Mouse (Mus musculus): ENCODE results near the gene Borcs5. TPM values are rescaled to one million over a fixed set of nuclear protein-coding genes. Genes with fewer than 3 reads are reported as not detected.
"Not testable (repeated sequence)": the region's sequence is repeated elsewhere in the genome, so short reads cannot be mapped to it uniquely, and the experiment has no call there.

Gene Borcs5
- polyA plus RNA-seq, 1 experiment from 2014 or later: 18.4 TPM

- no peak overlapping the region for H3K9ac ChIP-seq (replicated peaks; ENCODE audit: low read depth)
- no peaks in the 10 kb centered on the region for H3K9me3 ChIP-seq (ENCODE audit: low read length)
- no peak overlapping the region for H3K27ac ChIP-seq (ENCODE audit: low read length)
- ATAC-seq (no peak), DNase-seq (ENCODE audit: low spot score) (no peak)
- no peaks in the 10 kb centered on the region; the same call in 1 of the 2 replicates for H3K4me1 ChIP-seq (ENCODE audit: insufficient read depth, low read depth, low read length)
- H3K27me3 ChIP-seq (replicated peaks; ENCODE audit: insufficient read depth, low read length): no peaks in the 10 kb centered on the region
- TF ChIP-seq EP300 (IDR thresholded peaks at IDR 0.05): no peak
- TF ChIP-seq CTCF (IDR thresholded peaks at IDR 0.05): no peak
- no peaks in the 10 kb centered on the region for H3K36me3 ChIP-seq (ENCODE audit: insufficient read depth, low read length)
- no peak overlapping the region for H3K4me3 ChIP-seq (ENCODE audit: low read depth, low read length)
- H3K4me2 ChIP-seq (replicated peaks; ENCODE audit: low read depth, low read length): no peak overlapping the region
- WGBS: 77% methylated on average over 4 of the region's 4 CpGs
Measured at GRCm38 (mm10) chr6:134677504-134677903, 38.2 kb downstream of the Borcs5 start.

DNA sequence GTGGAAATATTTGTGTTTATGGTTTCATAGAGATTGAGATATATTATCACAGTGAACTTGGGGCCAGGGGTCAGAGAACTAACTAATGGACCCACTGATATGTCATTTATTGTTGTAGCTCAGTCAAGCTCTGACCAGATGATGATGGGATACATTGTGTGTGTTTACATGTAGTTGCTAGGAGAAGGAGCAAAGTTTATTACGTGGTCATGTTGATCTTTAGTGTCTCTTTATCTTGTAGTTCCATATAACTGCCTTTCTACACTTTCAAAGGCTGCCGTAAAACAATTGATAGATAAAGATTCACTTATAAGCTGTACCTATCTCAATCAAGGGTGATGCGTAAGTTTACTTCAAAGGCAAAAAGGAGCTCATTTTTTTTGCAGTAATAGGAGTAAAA is 38.7 kb downstream of the Borcs5 start:
- no peak overlapping the region for H3K4me2 ChIP-seq (replicated peaks; ENCODE audit: low read depth, low read length)
- H3K27ac ChIP-seq (ENCODE audit: low read length): no peak overlapping the region
- H3K9me3 ChIP-seq (ENCODE audit: low read length): no peaks in the 10 kb centered on the region
- 69% methylated on average over 3 of the region's 3 CpGs for WGBS
- no peaks in the 10 kb centered on the region for H3K27me3 ChIP-seq (replicated peaks; ENCODE audit: insufficient read depth, low read length)
- TF ChIP-seq CTCF (IDR thresholded peaks at IDR 0.05): no peak
- TF ChIP-seq EP300 (IDR thresholded peaks at IDR 0.05): no peak
- no peaks in the 10 kb centered on the region for H3K36me3 ChIP-seq (ENCODE audit: insufficient read depth, low read length)
- H3K9ac ChIP-seq (replicated peaks; ENCODE audit: low read depth): no peak overlapping the region
- DNase-seq (ENCODE audit: low spot score) (no peak), ATAC-seq (no peak)
- no peak overlapping the region for H3K4me3 ChIP-seq (ENCODE audit: low read depth, low read length)
- no peaks in the 10 kb centered on the region; the same call in 1 of the 2 replicates for H3K4me1 ChIP-seq (ENCODE audit: insufficient read depth, low read depth, low read length)

DNA sequence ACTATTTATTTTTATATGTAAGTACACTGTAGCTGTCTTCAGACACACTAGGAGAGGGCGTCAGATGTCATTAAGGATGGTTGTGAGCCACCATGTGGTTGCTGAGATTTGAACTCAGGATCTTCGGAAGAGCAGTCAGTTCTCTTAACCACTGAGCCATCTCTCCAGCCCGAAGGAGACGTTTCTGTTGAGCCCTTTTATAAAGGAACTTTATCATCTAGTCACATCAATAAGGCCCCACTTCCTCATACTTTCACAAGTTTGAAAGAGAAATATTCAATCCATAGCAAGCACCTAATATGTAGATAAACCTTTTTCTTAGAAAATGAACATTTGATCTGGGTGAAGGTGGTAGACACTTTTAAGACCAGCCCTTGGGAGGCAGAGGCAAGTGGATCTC is 40.0 kb downstream of the Borcs5 start:
- not testable (repeated sequence) for H3K9me3 ChIP-seq (ENCODE audit: low read length); ATAC-seq; H3K9ac ChIP-seq (replicated peaks; ENCODE audit: low read depth); H3K27me3 ChIP-seq (replicated peaks; ENCODE audit: insufficient read depth, low read length); H3K36me3 ChIP-seq (ENCODE audit: insufficient read depth, low read length); DNase-seq (ENCODE audit: low spot score); H3K27ac ChIP-seq (ENCODE audit: low read length); H3K4me2 ChIP-seq (replicated peaks; ENCODE audit: low read depth, low read length); H3K4me3 ChIP-seq (ENCODE audit: low read depth, low read length); H3K4me1 ChIP-seq (ENCODE audit: insufficient read depth, low read depth, low read length)
- WGBS: 85% methylated on average over 4 of the region's 4 CpGs

- Histone ChIP-seq H3K4me2 (replicated peaks; ENCODE audit: low read depth, low read length) (no peak overlapping the region), H3K9me3 (ENCODE audit: low read length) (no peaks in the 10 kb centered on the region), H3K4me3 (ENCODE audit: low read depth, low read length) (no peak overlapping the region), H3K27ac (ENCODE audit: low read length) (no peak overlapping the region), H3K4me1 (ENCODE audit: insufficient read depth, low read depth, low read length) (no peaks in the 10 kb centered on the region), H3K27me3 (replicated peaks; ENCODE audit: insufficient read depth, low read length) (no peaks in the 10 kb centered on the region), H3K9ac (replicated peaks; ENCODE audit: low read depth) (no peak overlapping the region), H3K36me3 (ENCODE audit: insufficient read depth, low read length) (no peaks in the 10 kb centered on the region)
- no peak for ATAC-seq
- DNase-seq (ENCODE audit: low spot score): no peak
- no peak for TF ChIP-seq CTCF (IDR thresholded peaks at IDR 0.05)
- TF ChIP-seq EP300 (IDR thresholded peaks at IDR 0.05): no peak
- WGBS: 77% methylated on average over 6 of the region's 6 CpGs
Measured at GRCm38 (mm10) chr6:134684354-134684915, 45.1 kb downstream of the Borcs5 start.

DNA sequence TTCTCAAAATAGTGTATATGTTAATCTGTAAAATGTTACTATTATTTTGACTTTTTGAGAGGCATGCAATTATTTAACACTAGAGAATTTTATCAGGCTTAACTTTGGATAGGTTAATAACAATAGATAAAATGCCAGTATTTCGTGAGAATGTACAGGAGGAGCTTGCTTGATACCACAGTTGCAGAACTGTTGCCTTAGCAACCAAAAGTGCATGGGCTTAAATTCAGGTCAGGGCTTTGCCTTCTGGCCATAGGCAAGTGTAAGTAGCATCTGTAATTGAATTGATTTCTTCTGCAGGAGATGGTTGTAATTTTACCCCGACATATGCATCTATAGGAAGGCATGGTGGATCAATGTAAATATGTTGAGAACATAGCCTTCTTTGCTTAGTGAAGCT is 45.7 kb downstream of the Borcs5 start:
- Histone ChIP-seq H3K4me2 (replicated peaks; ENCODE audit: low read depth, low read length) (no peak overlapping the region), H3K4me1 (ENCODE audit: insufficient read depth, low read depth, low read length) (no peaks in the 10 kb centered on the region), H3K27ac (ENCODE audit: low read length) (no peak overlapping the region), H3K9ac (replicated peaks; ENCODE audit: low read depth) (no peak overlapping the region), H3K36me3 (ENCODE audit: insufficient read depth, low read length) (no peaks in the 10 kb centered on the region), H3K4me3 (ENCODE audit: low read depth, low read length) (no peak overlapping the region), H3K27me3 (replicated peaks; ENCODE audit: insufficient read depth, low read length) (no peaks in the 10 kb centered on the region), H3K9me3 (ENCODE audit: low read length) (no peaks in the 10 kb centered on the region)
- no peak for DNase-seq (ENCODE audit: low spot score)
- TF ChIP-seq CTCF (IDR thresholded peaks at IDR 0.05) (no peak), EP300 (IDR thresholded peaks at IDR 0.05) (no peak)
- ATAC-seq: no peak
- WGBS: 62% methylated on average over 2 of the region's 2 CpGs

DNA sequence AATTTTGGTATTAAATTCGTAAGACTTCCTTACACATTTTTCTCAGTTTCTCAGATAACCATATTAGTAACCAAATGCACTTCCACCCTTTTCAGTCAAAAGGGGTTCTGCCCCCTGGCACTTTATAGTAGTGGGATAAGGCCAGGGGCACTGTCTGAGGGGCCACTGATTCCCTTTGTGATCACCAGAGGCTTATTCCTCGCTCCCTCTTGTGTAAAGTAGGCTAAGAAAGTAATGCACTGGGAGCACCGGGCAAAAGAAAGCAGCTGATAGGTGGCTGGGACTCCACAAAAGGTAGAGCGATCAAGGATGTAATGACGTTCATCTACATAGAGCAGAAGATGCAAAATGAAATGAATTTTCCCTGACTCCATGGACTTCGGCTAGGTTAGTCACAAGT is 46.2 kb downstream of the Borcs5 start:
- Histone ChIP-seq H3K9me3 (ENCODE audit: low read length) (no peaks in the 10 kb centered on the region), H3K4me1 (ENCODE audit: insufficient read depth, low read depth, low read length) (no peaks in the 10 kb centered on the region), H3K4me2 (replicated peaks; ENCODE audit: low read depth, low read length) (no peak overlapping the region), H3K36me3 (ENCODE audit: insufficient read depth, low read length) (no peaks in the 10 kb centered on the region), H3K27ac (ENCODE audit: low read length) (no peak overlapping the region), H3K4me3 (ENCODE audit: low read depth, low read length) (no peak overlapping the region), H3K27me3 (replicated peaks; ENCODE audit: insufficient read depth, low read length) (no peaks in the 10 kb centered on the region), H3K9ac (replicated peaks; ENCODE audit: low read depth) (no peak overlapping the region)
- ATAC-seq: no peak
- DNase-seq (ENCODE audit: low spot score): no peak
- TF ChIP-seq CTCF (IDR thresholded peaks at IDR 0.05) (no peak), EP300 (IDR thresholded peaks at IDR 0.05) (no peak)
- WGBS: 91% methylated on average over 6 of the region's 6 CpGs

GRCm38 (mm10) chr6:134694498-134694897 is 55.2 kb downstream of the Borcs5 start:
- DNase-seq (ENCODE audit: low spot score) (no peak), ATAC-seq (no peak)
- H3K4me1 ChIP-seq (ENCODE audit: insufficient read depth, low read depth, low read length): no peaks in the 10 kb centered on the region
- no peak overlapping the region for H3K27ac ChIP-seq (ENCODE audit: low read length)
- no peak overlapping the region for H3K4me2 ChIP-seq (replicated peaks; ENCODE audit: low read depth, low read length)
- no peaks in the 10 kb centered on the region for H3K9me3 ChIP-seq (ENCODE audit: low read length)
- H3K4me3 ChIP-seq (ENCODE audit: low read depth, low read length): no peak overlapping the region
- H3K9ac ChIP-seq (replicated peaks; ENCODE audit: low read depth): no peak overlapping the region
- WGBS: 88% methylated on average over 6 of the region's 6 CpGs
- H3K36me3 ChIP-seq (ENCODE audit: insufficient read depth, low read length): no peaks in the 10 kb centered on the region
- no peaks in the 10 kb centered on the region for H3K27me3 ChIP-seq (replicated peaks; ENCODE audit: insufficient read depth, low read length)
- no peak for TF ChIP-seq EP300 (IDR thresholded peaks at IDR 0.05)
- no peak for TF ChIP-seq CTCF (IDR thresholded peaks at IDR 0.05)

All from lung, postnatal 0 days (tissue).